Mouse (Mus musculus) heart, postnatal 14 days (tissue): Measurements from ENCODE around the gene Sirpa. TPM values are rescaled to one million over a fixed set of nuclear protein-coding genes. Genes with fewer than 3 reads are reported as not detected.

Experiments
- total RNA-seq, 2 experiments: library from RNA; stranded (reverse); gene quantifications; 2 replicates each; pipeline ENCODE4 v1.2.3; 2021

Sirpa gene
- total RNA-seq, 2 experiments from 2014 or later: 27.1 to 28.7 TPM

Other genes starting within 250 kb of the Sirpa start
- under 1 TPM in 1 of 2 experiments, not detected in 1; 0.32 TPM for gene Il1b, start 221.7 kb upstream of the Sirpa start, total RNA-seq
- under 1 TPM; 0.14 to 0.15 TPM for gene F830045P16Rik, start 56.2 kb upstream of the Sirpa start, total RNA-seq
- gene Pdyn, start 107.0 kb downstream of the Sirpa start, total RNA-seq: not detected
- 10 to 100 TPM; 13.9 to 14.3 TPM for gene Stk35, start 207.7 kb downstream of the Sirpa start, total RNA-seq